Mouse (Mus musculus): ENCODE results near the gene Tnxb. TPM values are rescaled to one million over a fixed set of nuclear protein-coding genes. Genes with fewer than 3 reads are reported as not detected.

The Tnxb gene
- 0.05 TPM in 1 of 2 replicates, not detected in the other for total RNA-seq (2017)

GRCm38 (mm10) chr17:34670235-34670634, at the start of gene Tnxb:
Gene Tnxb, plus strand, starts transcription at chr17:34670535.
- ATAC-seq (replicated peaks in 1 of 2; ENCODE audit: insufficient read depth in 1 of 2, low FRiP score in 2 of 2, low TSS enrichment in 1 of 2, low read depth in 1 of 2, poor library complexity in 2 of 2, severe bottlenecking in 2 of 2) = no peak

- ATAC-seq (replicated peaks in 1 of 2; ENCODE audit: insufficient read depth in 1 of 2, low FRiP score in 2 of 2, low TSS enrichment in 1 of 2, low read depth in 1 of 2, poor library complexity in 2 of 2, severe bottlenecking in 2 of 2) = no peak
Measured at GRCm38 (mm10) chr17:34621006-34621405, 49.3 kb upstream of the Tnxb start.

GRCm38 (mm10) chr17:34623161-34623560, 47.2 kb upstream of the Tnxb start:
- no peak for ATAC-seq (replicated peaks in 1 of 2; ENCODE audit: insufficient read depth in 1 of 2, low FRiP score in 2 of 2, low TSS enrichment in 1 of 2, low read depth in 1 of 2, poor library complexity in 2 of 2, severe bottlenecking in 2 of 2)

GRCm38 (mm10) chr17:34624981-34625380, 45.4 kb upstream of the Tnxb start:
- ATAC-seq (replicated peaks in 1 of 2; ENCODE audit: insufficient read depth in 1 of 2, low FRiP score in 2 of 2, low TSS enrichment in 1 of 2, low read depth in 1 of 2, poor library complexity in 2 of 2, severe bottlenecking in 2 of 2) = no peak

GRCm38 (mm10) chr17:34626062-34626772, 44.1 kb upstream of the Tnxb start:
- no peak for ATAC-seq (replicated peaks in 1 of 2; ENCODE audit: insufficient read depth in 1 of 2, low FRiP score in 2 of 2, low TSS enrichment in 1 of 2, low read depth in 1 of 2, poor library complexity in 2 of 2, severe bottlenecking in 2 of 2)

GRCm38 (mm10) chr17:34626773-34627092, 43.6 kb upstream of the Tnxb start:
- ATAC-seq (replicated peaks in 1 of 2; ENCODE audit: insufficient read depth in 1 of 2, low FRiP score in 2 of 2, low TSS enrichment in 1 of 2, low read depth in 1 of 2, poor library complexity in 2 of 2, severe bottlenecking in 2 of 2) = peak; percentile 18 to 22; a peak in 3 of 4 replicates

- peak; percentile 42 to 57 for ATAC-seq (replicated peaks in 1 of 2; ENCODE audit: insufficient read depth in 1 of 2, low FRiP score in 2 of 2, low TSS enrichment in 1 of 2, low read depth in 1 of 2, poor library complexity in 2 of 2, severe bottlenecking in 2 of 2)
Measured at GRCm38 (mm10) chr17:34627093-34627942, 43.0 kb upstream of the Tnxb start.

- 0 out of 4 replicates have a peak, but pooled peaks of 1 of the 2 experiments have one; percentile 2 for ATAC-seq (replicated peaks in 1 of 2; ENCODE audit: insufficient read depth in 1 of 2, low FRiP score in 2 of 2, low TSS enrichment in 1 of 2, low read depth in 1 of 2, poor library complexity in 2 of 2, severe bottlenecking in 2 of 2)
Measured at GRCm38 (mm10) chr17:34627943-34628643, 42.2 kb upstream of the Tnxb start, which contains the start of gene Ppt2. Gene Ppt2, minus strand, starts transcription at chr17:34628510.

- no peak for ATAC-seq (replicated peaks in 1 of 2; ENCODE audit: insufficient read depth in 1 of 2, low FRiP score in 2 of 2, low TSS enrichment in 1 of 2, low read depth in 1 of 2, poor library complexity in 2 of 2, severe bottlenecking in 2 of 2)
Measured at GRCm38 (mm10) chr17:34628644-34628967, 41.7 kb upstream of the Tnxb start.

- no peak for ATAC-seq (replicated peaks in 1 of 2; ENCODE audit: insufficient read depth in 1 of 2, low FRiP score in 2 of 2, low TSS enrichment in 1 of 2, low read depth in 1 of 2, poor library complexity in 2 of 2, severe bottlenecking in 2 of 2)
Measured at GRCm38 (mm10) chr17:34629221-34629751, 41.0 kb upstream of the Tnxb start, which contains the start of gene Prrt1. Gene Prrt1, plus strand, starts transcription at chr17:34629533.

- ATAC-seq (replicated peaks in 1 of 2; ENCODE audit: insufficient read depth in 1 of 2, low FRiP score in 2 of 2, low TSS enrichment in 1 of 2, low read depth in 1 of 2, poor library complexity in 2 of 2, severe bottlenecking in 2 of 2) = no peak
Measured at GRCm38 (mm10) chr17:34629796-34630603, 40.3 kb upstream of the Tnxb start.

GRCm38 (mm10) chr17:34630761-34631301, 39.5 kb upstream of the Tnxb start:
- ATAC-seq (replicated peaks in 1 of 2; ENCODE audit: insufficient read depth in 1 of 2, low FRiP score in 2 of 2, low TSS enrichment in 1 of 2, low read depth in 1 of 2, poor library complexity in 2 of 2, severe bottlenecking in 2 of 2) = no peak

- ATAC-seq (replicated peaks in 1 of 2; ENCODE audit: insufficient read depth in 1 of 2, low FRiP score in 2 of 2, low TSS enrichment in 1 of 2, low read depth in 1 of 2, poor library complexity in 2 of 2, severe bottlenecking in 2 of 2) = no peak
Measured at GRCm38 (mm10) chr17:34631647-34632046, 38.7 kb upstream of the Tnxb start.

- ATAC-seq (replicated peaks in 1 of 2; ENCODE audit: insufficient read depth in 1 of 2, low FRiP score in 2 of 2, low TSS enrichment in 1 of 2, low read depth in 1 of 2, poor library complexity in 2 of 2, severe bottlenecking in 2 of 2) = peak; percentile 87
Measured at GRCm38 (mm10) chr17:34632261-34632691, 38.1 kb upstream of the Tnxb start.

- ATAC-seq (replicated peaks in 1 of 2; ENCODE audit: insufficient read depth in 1 of 2, low FRiP score in 2 of 2, low TSS enrichment in 1 of 2, low read depth in 1 of 2, poor library complexity in 2 of 2, severe bottlenecking in 2 of 2) = no peak
Measured at GRCm38 (mm10) chr17:34635671-34636070, 34.7 kb upstream of the Tnxb start.

- no peak for ATAC-seq (replicated peaks in 1 of 2; ENCODE audit: insufficient read depth in 1 of 2, low FRiP score in 2 of 2, low TSS enrichment in 1 of 2, low read depth in 1 of 2, poor library complexity in 2 of 2, severe bottlenecking in 2 of 2)
Measured at GRCm38 (mm10) chr17:34637459-34637858, 32.9 kb upstream of the Tnxb start.

Measured in hematopoietic stem cell, adult 5-6 weeks (primary cell).